In the genomic region with DNA sequence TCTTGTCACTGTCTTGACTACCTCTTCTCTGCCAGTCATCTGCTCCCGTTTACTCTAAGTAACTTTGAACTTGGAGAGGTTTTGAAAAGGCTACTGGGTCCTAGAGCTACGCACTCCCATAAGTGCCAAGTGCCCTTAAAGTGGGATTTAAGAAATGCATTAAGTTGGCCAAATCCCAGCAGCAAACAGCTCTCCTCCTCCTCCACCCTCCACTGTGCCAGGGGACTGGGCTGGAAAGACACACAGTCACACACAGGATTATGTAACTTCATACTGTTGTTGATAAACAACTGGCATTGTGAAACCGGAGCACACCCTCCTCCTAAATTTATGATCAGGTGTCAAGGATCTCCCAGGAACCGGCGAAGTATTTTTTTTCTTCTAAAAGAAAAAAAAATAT, we compare ENCODE assay signal across 19 mouse cellular contexts.
DNase-seq lines count a peak whose midpoint lies in the region; ATAC-seq and TF ChIP-seq lines count a peak whose summit lies in the region.
"Had no signal": no experiment of that assay in that cellular context is flagged by ENCODE, and none has a peak within 500 bp of the region (broad histone marks: within the 10 kb centered on the region; RNA-seq: fewer than 3 reads in every experiment).

No protein-coding gene starts in this region.

- H3K4me3 ChIP-seq in liver, adult 2 months (ENCODE audit: insufficient read depth, low read depth, low read length) = no peak overlapping the region
- no peak overlapping the region for H3K4me3 ChIP-seq in lung, adult 2 months (replicated peaks; ENCODE audit: extremely low read depth, low read depth, low read length)
- H3K4me3 ChIP-seq in lung, postnatal 0 days (ENCODE audit: low read depth, low read length) = no peak overlapping the region
- H3K4me3 ChIP-seq in midbrain, embryonic 14.5 days (replicated peaks; ENCODE audit: low read depth, low read length) = no peak overlapping the region
- H3K4me3 ChIP-seq: embryonic facial prominence, embryonic 15.5 days; erythroblast, embryonic 14.5 days; forebrain, embryonic 12.5 days; heart, embryonic 13.5 days; hindbrain, embryonic 15.5 days had no signal

- peak; percentile 53 for DNase-seq in liver, adult 2 months (ENCODE audit: extremely low read depth, low read depth, low spot score)
- DNase-seq in liver = no peak
- DNase-seq in lung, adult 2 months = peak; percentile 27
- peak; percentile 75 for DNase-seq in lung, postnatal 0 days (ENCODE audit: low spot score)
- DNase-seq in gastrocnemius, adult 8-10 months (ENCODE audit: low spot score in 2 of 2) = no peak
- no peak for DNase-seq in midbrain, embryonic 14.5 days
- DNase-seq in cerebellum, adult 18-20 months = no peak
- DNase-seq: adrenal gland, adult 8-10 months; cerebellum, adult 11-12 months; cerebellum, adult 9-11 months; cerebellum, postnatal 36 days; forebrain, postnatal 0 days; gastrocnemius, postnatal 25 days; heart, postnatal 36 days had no signal

- H3K36me3 ChIP-seq in liver, adult 2 months (ENCODE audit: control insufficient read depth, insufficient read depth, low read length) = no peaks in the 10 kb centered on the region
- no peaks in the 10 kb centered on the region for H3K36me3 ChIP-seq in lung, postnatal 0 days (ENCODE audit: insufficient read depth, low read length)
- no peaks in the 10 kb centered on the region for H3K36me3 ChIP-seq in midbrain, embryonic 14.5 days (ENCODE audit: control insufficient read depth, insufficient read depth, low read length)
- H3K36me3 ChIP-seq: embryonic facial prominence, embryonic 15.5 days; forebrain, embryonic 12.5 days; heart, embryonic 13.5 days; hindbrain, embryonic 15.5 days had no signal

- H3K27ac ChIP-seq in liver, adult 2 months (replicated peaks; ENCODE audit: insufficient read depth, low read depth, low read length) = no peak overlapping the region
- peak overlapping the region; percentile 59 for H3K27ac ChIP-seq in lung, postnatal 0 days (ENCODE audit: low read length)
- H3K27ac ChIP-seq in midbrain, embryonic 14.5 days (replicated peaks; ENCODE audit: low read depth, low read length) = no peak overlapping the region
- H3K27ac ChIP-seq: embryonic facial prominence, embryonic 15.5 days; forebrain, embryonic 12.5 days; heart, embryonic 13.5 days; hindbrain, embryonic 15.5 days had no signal

- H3K9me3 ChIP-seq in lung, postnatal 0 days (ENCODE audit: low read length) = no peaks in the 10 kb centered on the region
- no peaks in the 10 kb centered on the region for H3K9me3 ChIP-seq in midbrain, embryonic 14.5 days (ENCODE audit: control insufficient read depth, low read length)
- H3K9me3 ChIP-seq: embryonic facial prominence, embryonic 15.5 days; forebrain, embryonic 12.5 days; heart, embryonic 13.5 days; hindbrain, embryonic 15.5 days had no signal

- no peaks in the 10 kb centered on the region; the same call in none of the 2 replicates for H3K4me1 ChIP-seq in liver, adult 2 months (ENCODE audit: control insufficient read depth, insufficient read depth, low read length)
- peaks cover 2% of the 10 kb centered on the region; the same call in 1 of the 2 replicates for H3K4me1 ChIP-seq in lung, adult 2 months (ENCODE audit: control insufficient read depth, insufficient read depth, low read length)
- H3K4me1 ChIP-seq in lung, postnatal 0 days (ENCODE audit: insufficient read depth, low read depth, low read length) = peaks cover 6% of the 10 kb centered on the region; the same call in 1 of the 2 replicates
- H3K4me1 ChIP-seq in midbrain, embryonic 14.5 days (ENCODE audit: control insufficient read depth, insufficient read depth, low read length) = peaks cover 14% of the 10 kb centered on the region

- H3K4me2 ChIP-seq in lung, postnatal 0 days (replicated peaks; ENCODE audit: low read depth, low read length) = no peak overlapping the region
- no peak overlapping the region for H3K4me2 ChIP-seq in midbrain, embryonic 14.5 days (ENCODE audit: low read length)
- H3K4me2 ChIP-seq: embryonic facial prominence, embryonic 15.5 days; forebrain, embryonic 12.5 days; heart, embryonic 13.5 days; hindbrain, embryonic 15.5 days had no signal

- no peak for TF ChIP-seq EP300 in lung, postnatal 0 days (IDR thresholded peaks at IDR 0.05)

- H3K9ac ChIP-seq in liver, adult 2 months (ENCODE audit: low read depth, low read length) = no peak overlapping the region
- H3K9ac ChIP-seq in lung, postnatal 0 days (replicated peaks; ENCODE audit: low read depth) = no peak overlapping the region
- H3K9ac ChIP-seq in midbrain, embryonic 14.5 days (replicated peaks; ENCODE audit: low read length) = no peak overlapping the region
- H3K9ac ChIP-seq: embryonic facial prominence, embryonic 15.5 days; forebrain, embryonic 12.5 days; forebrain, postnatal 0 days; heart, embryonic 13.5 days; hindbrain, embryonic 15.5 days had no signal

- peaks cover 6% of the 10 kb centered on the region for H3K27me3 ChIP-seq in liver, adult 2 months (ENCODE audit: control insufficient read depth, insufficient read depth, low read length)
- 0 out of 2 replicates have a peak, but pooled peaks cover 3% of the 10 kb centered on the region for H3K27me3 ChIP-seq in lung, postnatal 0 days (replicated peaks; ENCODE audit: insufficient read depth, low read length)
- H3K27me3 ChIP-seq in midbrain, embryonic 14.5 days (ENCODE audit: control insufficient read depth, insufficient read depth, low read length) = peaks cover 15% of the 10 kb centered on the region

- ATAC-seq in lung, postnatal 0 days = peak; percentile 64
- no peak for ATAC-seq in midbrain, embryonic 14.5 days (ENCODE audit: low FRiP score, low TSS enrichment)
- ATAC-seq: forebrain, postnatal 0 days had no signal

- no peak for TF ChIP-seq CTCF in liver, adult 2 months (IDR thresholded peaks at IDR 0.05; ENCODE audit: low read depth, low read length)
- TF ChIP-seq CTCF in lung, adult 2 months (IDR thresholded peaks at IDR 0.05; ENCODE audit: insufficient read depth, low read length) = no peak
- no peak for TF ChIP-seq CTCF in lung, postnatal 0 days (IDR thresholded peaks at IDR 0.05)

- TF ChIP-seq POLR2A in liver, adult 2 months (IDR thresholded peaks at IDR 0.05; ENCODE audit: extremely low read depth, insufficient read depth, low read length) = no peak
- no peak for TF ChIP-seq POLR2A in lung, adult 2 months (IDR thresholded peaks at IDR 0.05; ENCODE audit: borderline replicate concordance, extremely low read depth, low read depth, low read length)

- H3K79me2 ChIP-seq in liver, adult 2 months (ENCODE audit: control insufficient read depth, insufficient read depth, low read length) = no peaks in the 10 kb centered on the region

- WGBS in liver, adult 2 months = 70% methylated on average over 5 of the region's 5 CpGs
- WGBS in lung, adult 2 months = 59% methylated on average over 5 of the region's 5 CpGs
- WGBS in lung, postnatal 0 days = 34% methylated on average over 5 of the region's 5 CpGs
- WGBS in midbrain, embryonic 14.5 days = 84% methylated on average over 5 of the region's 5 CpGs

Comparison
In these comparisons a context has a peak if more than half of its experiments do, and no peak if none do; other contexts are left out.
1. DNase-seq: peak in liver, adult 2 months (single experiment), lung, adult 2 months (single experiment) and lung, postnatal 0 days (single experiment); none in liver (single experiment), gastrocnemius, adult 8-10 months (0 of 2), midbrain, embryonic 14.5 days (single experiment) and cerebellum, adult 18-20 months (0 of 2).